Mouse (Mus musculus): ENCODE data around the gene Them7.
A peak's percentile ranks its signal among the peaks of the same experiment; 100 is the strongest.

Them7 gene

GRCm38 (mm10) chr2:105224134-105224986 lies at the start of gene Them7:
Gene Them7, plus strand, starts transcription at chr2:105224320.
- peak; percentile 9 for DNase-seq (ENCODE audit: extremely low read depth, insufficient read length, low spot score)

- no peak for DNase-seq (ENCODE audit: extremely low read depth, insufficient read length, low spot score)
Observed at GRCm38 (mm10) chr2:105178871-105179270, 45.2 kb upstream of the Them7 start.

GRCm38 (mm10) chr2:105182501-105182900 lies 41.6 kb upstream of the Them7 start:
- DNase-seq (ENCODE audit: extremely low read depth, insufficient read length, low spot score), result no peak

- no peak for DNase-seq (ENCODE audit: extremely low read depth, insufficient read length, low spot score)
Observed at GRCm38 (mm10) chr2:105185140-105185539, 39.0 kb upstream of the Them7 start.

GRCm38 (mm10) chr2:105185768-105186529 lies 38.2 kb upstream of the Them7 start:
- no peak for DNase-seq (ENCODE audit: extremely low read depth, insufficient read length, low spot score)

- no peak for DNase-seq (ENCODE audit: extremely low read depth, insufficient read length, low spot score)
Observed at GRCm38 (mm10) chr2:105186591-105186990, 37.5 kb upstream of the Them7 start.

- DNase-seq (ENCODE audit: extremely low read depth, insufficient read length, low spot score), result no peak
Observed at GRCm38 (mm10) chr2:105188182-105188581, 35.9 kb upstream of the Them7 start.

GRCm38 (mm10) chr2:105189352-105189751 lies 34.8 kb upstream of the Them7 start:
- DNase-seq (ENCODE audit: extremely low read depth, insufficient read length, low spot score), result no peak

GRCm38 (mm10) chr2:105200152-105200551 lies 24.0 kb upstream of the Them7 start:
- DNase-seq (ENCODE audit: extremely low read depth, insufficient read length, low spot score), result no peak

GRCm38 (mm10) chr2:105206563-105207174 lies 17.5 kb upstream of the Them7 start:
- no peak for DNase-seq (ENCODE audit: extremely low read depth, insufficient read length, low spot score)

- DNase-seq (ENCODE audit: extremely low read depth, insufficient read length, low spot score), result no peak
Observed at GRCm38 (mm10) chr2:105212839-105213238, 11.3 kb upstream of the Them7 start.

- DNase-seq (ENCODE audit: extremely low read depth, insufficient read length, low spot score), result no peak
Observed at GRCm38 (mm10) chr2:105215914-105216313, 8.2 kb upstream of the Them7 start.

GRCm38 (mm10) chr2:105219229-105219628 lies 4.9 kb upstream of the Them7 start:
- DNase-seq (ENCODE audit: extremely low read depth, insufficient read length, low spot score), result no peak

- no peak for DNase-seq (ENCODE audit: extremely low read depth, insufficient read length, low spot score)
Observed at GRCm38 (mm10) chr2:105219664-105220063, 4.5 kb upstream of the Them7 start.

GRCm38 (mm10) chr2:105220738-105221303 lies 3.3 kb upstream of the Them7 start:
- DNase-seq (ENCODE audit: extremely low read depth, insufficient read length, low spot score), result peak; percentile 6

- no peak for DNase-seq (ENCODE audit: extremely low read depth, insufficient read length, low spot score)
Observed at GRCm38 (mm10) chr2:105223606-105224005, 514 bp upstream of the Them7 start.

- no peak for DNase-seq (ENCODE audit: extremely low read depth, insufficient read length, low spot score)
Observed at GRCm38 (mm10) chr2:105224987-105225375, 861 bp downstream of the Them7 start.

GRCm38 (mm10) chr2:105226297-105226958 lies 2.3 kb downstream of the Them7 start:
- DNase-seq (ENCODE audit: extremely low read depth, insufficient read length, low spot score), result no peak

- no peak for DNase-seq (ENCODE audit: extremely low read depth, insufficient read length, low spot score)
Observed at GRCm38 (mm10) chr2:105228416-105228815, 4.3 kb downstream of the Them7 start.

- DNase-seq (ENCODE audit: extremely low read depth, insufficient read length, low spot score), result no peak
Observed at GRCm38 (mm10) chr2:105230333-105230732, 6.2 kb downstream of the Them7 start.
